Mouse (Mus musculus) A20 (cell line): ENCODE data around the gene Ugt2b36.
"Not testable (repeated sequence)": the region's sequence is repeated elsewhere in the genome, so short reads cannot be mapped to it uniquely, and the experiment has no call there.

Experiments
- DNase-seq: peaks from one replicate; pipeline ENCODE4 v3.0.0-alpha.2; 2011; ENCODE audit warnings: low read depth, low spot score

Ugt2b36 gene

DNA sequence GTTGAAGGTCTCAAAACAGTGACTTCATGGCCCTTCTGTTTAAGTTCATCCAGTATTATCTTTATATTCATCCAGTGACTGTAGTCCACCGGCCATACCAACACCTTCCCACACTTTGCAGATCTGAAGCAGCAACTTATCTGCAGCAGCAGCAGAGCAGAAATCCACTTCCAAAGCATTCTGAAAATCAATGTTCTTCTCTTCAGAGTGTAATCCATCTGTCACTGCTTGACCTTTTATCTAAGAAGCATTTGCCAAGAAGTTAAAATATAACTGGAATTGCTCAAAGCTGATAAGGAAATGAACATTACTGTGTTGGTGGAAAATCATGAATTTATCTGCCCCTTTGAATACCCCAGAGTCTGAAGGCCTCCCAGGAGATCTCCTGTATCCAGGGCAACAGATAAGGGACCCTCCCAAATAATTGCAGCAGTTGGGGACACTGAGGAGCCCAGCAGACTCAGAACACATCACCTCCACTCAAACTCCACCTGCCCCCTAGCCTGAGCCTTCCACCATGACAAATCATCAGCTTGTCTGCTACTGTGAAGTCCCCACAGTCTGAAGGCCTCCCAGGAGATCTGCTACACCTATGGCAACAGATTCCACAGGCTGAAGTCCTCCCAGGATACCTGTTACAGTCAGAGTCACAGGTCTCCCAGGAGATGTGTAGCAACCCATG, at the start of gene Ugt2b36:
TSS of gene Ugt2b36 (minus strand) at position 210 of the 682 bp plus-strand sequence.
- no peak for DNase-seq

DNA sequence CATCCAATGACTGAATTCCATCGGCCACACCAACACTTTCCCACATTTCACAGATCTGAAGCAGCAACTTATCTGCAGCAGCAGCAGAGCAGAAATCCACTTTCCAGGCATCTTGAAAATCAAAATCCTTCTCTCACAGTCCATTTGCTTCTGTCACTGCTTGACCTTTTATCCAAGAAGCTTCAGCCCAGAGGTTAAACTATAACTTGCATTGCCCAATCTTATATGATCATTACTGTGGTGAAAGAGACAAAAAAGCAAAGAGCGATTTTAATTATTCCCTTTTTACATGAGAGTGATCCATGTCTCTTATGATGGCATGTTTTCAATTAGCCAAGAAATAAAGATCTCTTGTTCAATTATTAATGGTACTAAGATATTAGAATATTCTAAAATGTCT, 47.8 kb upstream of the Ugt2b36 start, which contains the start of gene Ugt2b5:
TSS of gene Ugt2b5 (minus strand) at position 123 of the 400 bp plus-strand sequence.
- DNase-seq = not testable (repeated sequence)

DNA sequence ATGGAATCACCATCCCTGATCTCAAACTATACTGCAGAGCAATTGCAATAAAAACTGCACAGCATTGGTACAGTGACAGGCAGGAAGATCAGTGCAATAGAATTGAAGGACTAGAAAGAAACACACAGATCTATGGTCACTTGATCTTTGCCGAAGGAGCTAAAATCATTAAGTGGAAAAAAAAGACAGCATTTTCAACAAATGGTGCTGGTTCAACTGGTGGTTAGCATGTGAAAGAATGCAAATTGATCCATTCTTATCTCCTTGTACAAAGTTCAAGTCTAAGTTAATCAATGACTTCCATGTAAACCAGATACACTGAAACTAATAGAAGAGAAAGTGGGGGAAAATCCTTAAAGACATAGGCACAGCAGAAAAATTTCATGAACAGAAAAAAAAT, 11.3 kb upstream of the Ugt2b36 start:
- not testable (repeated sequence) for DNase-seq

DNA sequence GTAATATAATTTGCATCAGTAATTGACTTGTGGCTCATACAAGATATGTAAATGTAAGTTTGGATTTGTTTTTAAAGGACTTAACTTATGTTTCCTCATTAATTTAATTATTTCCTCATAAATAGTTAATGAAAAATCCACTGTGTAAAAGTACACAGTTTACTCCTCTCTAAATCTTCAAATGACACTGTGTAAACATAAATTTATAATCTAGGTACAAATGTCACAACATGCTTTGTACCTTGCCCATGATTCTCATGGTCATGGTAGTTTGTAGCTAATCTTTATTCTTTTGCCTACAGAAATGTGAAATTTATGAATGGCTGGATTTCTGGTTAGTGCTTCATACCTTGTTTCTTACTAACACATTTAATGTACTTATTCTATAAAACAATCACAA, 1.2 kb downstream of the Ugt2b36 start:
- no peak for DNase-seq

DNA sequence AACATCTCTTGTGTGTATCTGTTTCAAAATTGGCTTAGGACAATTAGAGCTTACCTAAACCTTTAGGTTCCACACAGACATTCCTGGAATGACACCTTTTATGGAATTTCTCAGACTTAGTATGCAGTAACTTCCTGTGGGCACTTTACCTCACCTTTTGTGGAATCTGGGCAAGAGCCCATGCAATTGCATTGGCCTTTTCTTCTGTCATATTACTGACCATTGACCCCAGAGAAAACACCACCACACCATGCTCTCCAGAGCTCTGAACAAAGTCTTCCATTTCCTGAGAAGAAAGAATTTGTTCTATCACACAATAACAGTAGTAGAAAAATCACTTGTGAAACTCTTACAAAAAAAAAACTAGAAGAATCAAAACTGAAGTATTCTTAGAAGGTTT, 3.1 kb downstream of the Ugt2b36 start:
- no peak for DNase-seq

DNA sequence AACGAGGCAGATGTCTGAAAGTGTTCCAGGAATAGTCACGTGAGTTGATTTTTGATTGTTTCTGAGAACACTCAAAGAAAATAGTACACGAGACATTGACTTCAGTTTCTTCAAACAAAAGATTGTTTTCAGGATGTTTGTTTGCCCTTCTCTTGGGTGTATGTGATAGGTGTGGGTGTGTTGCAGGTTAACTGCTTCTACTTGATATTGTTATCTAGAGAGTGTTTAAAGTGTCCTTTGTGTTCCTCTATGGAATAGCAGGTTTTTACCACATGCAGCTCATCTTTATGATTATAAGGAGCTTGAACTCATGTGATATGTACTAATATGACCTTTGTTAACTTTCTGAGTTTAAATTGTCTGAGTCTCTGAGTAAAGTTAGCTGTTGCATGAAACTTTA, 6.1 kb downstream of the Ugt2b36 start:
- DNase-seq = no peak

DNA sequence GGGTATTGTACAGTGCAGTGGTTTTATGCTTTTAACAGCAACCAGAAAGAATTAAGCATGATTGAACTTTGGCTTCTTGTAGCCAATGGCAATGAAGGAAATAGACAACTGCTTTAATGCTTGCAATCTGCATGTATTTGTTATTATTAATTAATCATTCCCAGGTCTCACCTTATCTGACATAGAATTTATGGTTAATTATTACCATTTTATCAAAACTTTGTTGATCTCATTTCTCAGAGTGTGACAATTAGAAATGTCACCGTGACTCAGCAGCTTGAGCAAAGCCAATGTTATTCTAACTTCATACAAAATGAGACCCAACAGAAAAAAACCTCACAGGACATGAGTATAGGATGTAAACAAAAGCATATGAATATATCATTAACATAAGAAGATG, 61.7 kb downstream of the Ugt2b36 start:
- no peak for DNase-seq

DNA sequence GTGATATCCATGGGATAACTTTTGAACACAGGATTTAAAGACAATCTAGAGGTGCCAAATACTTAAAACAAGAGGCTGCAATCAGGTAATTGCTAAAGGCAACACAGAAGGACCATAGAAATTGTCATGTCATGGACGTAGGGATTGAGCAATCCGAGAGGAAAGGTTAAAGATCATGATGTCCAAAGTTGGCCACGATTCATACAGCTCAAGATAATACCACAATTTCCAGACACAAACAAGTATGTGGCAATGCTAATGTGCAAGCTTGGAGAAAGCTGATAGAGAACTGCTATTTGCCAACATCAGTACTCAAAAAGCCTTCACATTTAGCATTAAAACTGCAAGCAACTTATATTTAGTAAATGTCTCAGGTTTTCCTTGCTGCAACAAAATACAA, 65.0 kb downstream of the Ugt2b36 start:
- DNase-seq = no peak
